Mouse (Mus musculus): Measurements from ENCODE around the gene Aqp3. TPM values are rescaled to one million over a fixed set of nuclear protein-coding genes. Genes with fewer than 3 reads are reported as not detected.
"Not testable (repeated sequence)": the region's sequence is repeated elsewhere in the genome, so short reads cannot be mapped to it uniquely, and the experiment has no call there.

Gene Aqp3
- polyA plus RNA-seq, 1 experiment from 2014 or later: 3.9 TPM

DNA sequence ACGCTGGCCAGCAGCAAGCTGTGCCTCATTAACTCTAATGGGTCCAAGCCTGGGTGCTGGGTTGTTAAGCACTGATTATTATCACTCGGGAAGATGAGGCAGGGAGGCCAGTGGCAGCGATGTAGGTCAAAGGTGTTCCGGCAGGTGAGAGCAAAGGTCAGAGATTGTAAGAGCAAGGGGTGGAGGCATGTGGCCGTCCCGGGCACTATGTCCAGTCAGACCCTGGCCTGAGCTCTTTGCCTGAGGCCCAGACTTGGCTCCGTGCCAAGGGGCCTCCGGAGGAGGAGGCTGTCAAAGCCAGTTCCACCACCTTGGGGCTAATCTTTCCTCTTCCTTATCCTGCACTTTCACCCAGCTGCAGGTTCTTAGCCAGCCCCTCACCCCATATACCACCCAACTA is 1.8 kb downstream of the Aqp3 start:
- no peaks in the 10 kb centered on the region for H3K9me3 ChIP-seq (replicated peaks)
- H3K36me3 ChIP-seq: no peaks in the 10 kb centered on the region
- H3K27ac ChIP-seq: no peak overlapping the region
- peaks cover 36% of the 10 kb centered on the region for H3K4me1 ChIP-seq
- WGBS: 54% methylated on average over 8 of the region's 8 CpGs
- DNase-seq (ENCODE audit: low spot score): no peak
- H3K27me3 ChIP-seq (ENCODE audit: low read depth, poor library complexity, severe bottlenecking): peaks cover 57% of the 10 kb centered on the region
- H3K4me3 ChIP-seq: no peak overlapping the region

DNA sequence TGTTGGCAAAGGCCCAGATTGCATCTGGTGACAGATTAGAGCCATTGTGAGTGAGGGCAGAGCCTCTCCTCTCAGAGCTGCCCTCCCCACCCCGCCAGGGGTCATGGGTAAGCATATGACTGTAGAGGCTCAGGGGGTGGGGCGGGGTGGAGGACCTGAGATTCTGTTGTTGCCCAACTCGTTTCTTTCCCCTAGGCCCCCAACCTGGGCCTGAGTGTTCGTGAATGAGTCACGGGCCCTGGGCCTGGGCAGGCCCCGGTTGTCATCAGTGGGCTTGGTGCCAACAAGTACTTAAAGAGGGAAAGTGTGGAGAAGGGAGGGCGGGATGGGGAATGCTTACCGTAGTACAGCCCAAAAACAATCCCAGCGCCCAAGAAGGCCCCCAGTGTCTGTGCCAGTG is 3.6 kb downstream of the Aqp3 start:
- DNase-seq (ENCODE audit: low spot score): no peak
- Histone ChIP-seq H3K4me1 (peaks cover 45% of the 10 kb centered on the region), H3K4me3 (no peak overlapping the region), H3K27ac (no peak overlapping the region), H3K36me3 (no peaks in the 10 kb centered on the region), H3K27me3 (ENCODE audit: low read depth, poor library complexity, severe bottlenecking) (peaks cover 48% of the 10 kb centered on the region), H3K9me3 (replicated peaks) (no peaks in the 10 kb centered on the region)
- 92% methylated on average over 9 of the region's 9 CpGs for WGBS

DNA sequence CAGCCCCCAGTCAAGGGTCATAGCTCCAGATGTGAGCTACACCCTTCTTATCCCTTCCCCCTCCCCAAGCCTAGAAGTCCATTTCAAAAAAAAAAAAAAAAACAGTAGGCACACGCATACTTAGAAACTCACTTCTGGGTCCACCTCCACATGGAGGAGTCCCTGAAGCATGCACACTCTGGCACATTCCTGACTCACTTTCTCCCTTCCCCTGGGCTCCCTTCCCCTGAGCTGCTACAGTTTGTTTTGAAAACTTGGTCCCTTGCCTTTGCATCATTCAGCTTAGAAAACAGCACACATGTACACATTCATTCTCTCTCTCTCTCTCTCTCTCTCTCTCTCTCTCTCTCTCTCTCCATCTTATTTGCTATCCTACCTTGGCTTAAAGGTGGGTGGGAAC is 5.0 kb downstream of the Aqp3 start:
- H3K27me3 ChIP-seq (ENCODE audit: low read depth, poor library complexity, severe bottlenecking): peaks cover 34% of the 10 kb centered on the region
- H3K27ac ChIP-seq: no peak overlapping the region
- H3K9me3 ChIP-seq (replicated peaks): no peaks in the 10 kb centered on the region
- no peak for DNase-seq (ENCODE audit: low spot score)
- WGBS: 75% methylated on average over 1 of the region's 1 CpGs
- no peaks in the 10 kb centered on the region for H3K36me3 ChIP-seq
- H3K4me1 ChIP-seq: peaks cover 36% of the 10 kb centered on the region
- no peak overlapping the region for H3K4me3 ChIP-seq

DNA sequence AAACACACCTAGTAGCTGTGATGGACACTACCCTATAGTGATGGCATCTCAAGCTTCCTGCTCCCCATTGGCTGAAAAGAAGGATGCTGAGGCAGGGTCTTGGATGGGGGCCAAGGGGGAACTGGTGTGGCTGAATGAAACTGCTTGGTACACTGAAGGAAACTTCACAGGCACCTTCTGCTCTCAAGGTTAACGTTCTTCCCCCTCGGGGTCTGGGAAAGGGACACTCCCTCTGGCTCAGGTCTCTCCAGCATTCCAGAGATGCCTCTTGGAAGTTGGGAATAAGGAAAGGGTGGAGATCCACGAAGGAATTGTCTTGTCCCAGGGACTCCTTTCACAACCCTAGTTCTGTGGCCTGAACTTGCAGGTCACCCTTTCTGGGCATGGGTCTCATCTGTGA is 6.6 kb downstream of the Aqp3 start:
- Histone ChIP-seq H3K4me3 (no peak overlapping the region), H3K4me1 (peaks cover 29% of the 10 kb centered on the region), H3K36me3 (no peaks in the 10 kb centered on the region), H3K9me3 (replicated peaks) (no peaks in the 10 kb centered on the region), H3K27me3 (ENCODE audit: low read depth, poor library complexity, severe bottlenecking) (peaks cover 18% of the 10 kb centered on the region), H3K27ac (no peak overlapping the region)
- 59% methylated on average over 3 of the region's 3 CpGs for WGBS
- no peak for DNase-seq (ENCODE audit: low spot score)

DNA sequence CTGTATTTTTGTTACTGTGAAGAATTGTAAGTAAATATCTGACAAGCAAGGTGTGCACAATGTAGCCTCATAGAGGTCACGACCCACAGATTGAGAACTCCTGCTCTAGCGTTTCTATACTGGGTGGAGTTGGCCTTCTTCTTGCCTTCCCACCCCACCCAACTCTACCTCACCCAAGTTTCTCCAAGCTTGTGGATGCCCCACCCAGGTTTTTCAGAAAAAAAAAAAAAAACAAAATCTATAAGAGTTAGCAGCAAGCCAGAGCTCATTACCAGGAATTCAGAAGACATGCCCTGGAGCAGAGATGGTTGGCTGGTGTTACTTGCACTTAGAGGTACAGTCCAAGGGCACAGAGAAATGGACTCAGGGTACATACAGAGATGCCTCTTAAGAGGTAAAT is 8.3 kb downstream of the Aqp3 start:
- peaks cover 18% of the 10 kb centered on the region for H3K4me1 ChIP-seq
- H3K27ac ChIP-seq: no peak overlapping the region
- H3K4me3 ChIP-seq: no peak overlapping the region
- peaks cover under 1% of the 10 kb centered on the region; the same call in 1 of the 2 replicates for H3K27me3 ChIP-seq (ENCODE audit: low read depth, poor library complexity, severe bottlenecking)
- no peaks in the 10 kb centered on the region for H3K36me3 ChIP-seq
- 68% methylated on average over 2 of the region's 2 CpGs for WGBS
- DNase-seq (ENCODE audit: low spot score): no peak
- no peaks in the 10 kb centered on the region for H3K9me3 ChIP-seq (replicated peaks)

DNA sequence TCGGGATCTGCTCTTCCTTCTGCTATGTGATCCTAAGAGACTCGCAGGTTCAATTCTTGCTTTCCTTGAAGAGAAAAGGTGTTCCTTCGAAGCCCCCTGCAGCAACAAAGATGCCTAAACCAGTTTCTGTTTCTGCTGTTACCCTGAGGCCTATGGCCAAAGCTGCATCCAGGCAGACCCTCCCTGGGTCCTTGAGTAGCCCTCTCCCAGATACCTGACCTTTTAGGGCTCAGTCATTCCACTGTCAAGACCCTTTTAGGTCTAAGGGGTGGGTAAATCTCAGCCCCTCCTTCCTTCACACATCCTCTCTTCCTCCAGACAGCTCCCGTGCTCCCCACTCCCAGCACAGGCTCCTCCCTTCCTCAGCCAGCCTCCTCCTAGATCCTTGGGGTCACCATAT is 8.8 kb downstream of the Aqp3 start:
- DNase-seq (ENCODE audit: low spot score): no peak
- Histone ChIP-seq H3K4me3 (no peak overlapping the region), H3K4me1 (peaks cover 18% of the 10 kb centered on the region), H3K27me3 (ENCODE audit: low read depth, poor library complexity, severe bottlenecking) (no peaks in the 10 kb centered on the region), H3K27ac (no peak overlapping the region), H3K9me3 (replicated peaks) (no peaks in the 10 kb centered on the region), H3K36me3 (no peaks in the 10 kb centered on the region)
- 83% methylated on average over 4 of the region's 4 CpGs for WGBS

DNA sequence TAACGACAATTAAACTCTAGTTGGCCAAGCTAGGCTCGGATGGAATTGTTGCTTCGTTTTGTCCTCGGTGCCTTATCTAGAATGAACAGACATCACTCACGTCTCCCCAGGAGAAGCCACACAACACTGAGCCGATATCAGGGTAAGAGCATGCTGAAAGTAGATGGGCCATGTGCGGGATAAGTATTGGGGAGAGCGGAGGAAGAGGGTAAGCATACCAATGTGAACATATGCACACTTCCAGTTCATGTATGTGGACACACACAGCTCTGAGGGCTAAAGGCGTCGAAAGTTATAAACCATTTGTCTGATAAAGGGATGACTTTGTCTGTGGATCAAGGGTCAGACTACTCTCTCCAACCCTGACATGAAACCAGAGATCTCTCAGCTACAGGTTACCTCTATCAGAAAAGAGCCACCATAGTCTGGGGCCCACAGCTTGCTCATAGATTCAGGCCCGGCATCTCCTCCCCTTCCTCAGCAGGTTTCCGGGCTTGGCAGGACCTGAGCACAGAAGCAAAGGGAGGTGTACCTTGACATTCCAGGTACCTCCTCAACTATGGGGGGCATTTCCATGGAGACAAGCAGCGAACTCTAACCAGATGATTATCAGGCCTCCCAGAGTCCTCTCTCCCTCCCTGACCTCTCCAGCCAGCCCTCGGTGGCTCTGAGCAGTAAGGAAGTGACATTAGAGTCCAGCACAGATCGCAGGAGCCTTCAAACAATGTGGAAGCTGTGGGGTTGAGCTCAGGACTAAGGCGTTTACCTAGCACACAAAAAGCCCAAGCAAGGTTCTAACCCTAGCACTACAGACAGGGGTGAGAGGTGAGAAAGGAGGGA is 10.3 kb downstream of the Aqp3 start:
- no peak overlapping the region for H3K27ac ChIP-seq
- no peak for DNase-seq (ENCODE audit: low spot score)
- H3K4me1 ChIP-seq: peaks cover 18% of the 10 kb centered on the region
- no peaks in the 10 kb centered on the region for H3K9me3 ChIP-seq (replicated peaks)
- no peaks in the 10 kb centered on the region for H3K27me3 ChIP-seq (ENCODE audit: low read depth, poor library complexity, severe bottlenecking)
- no peaks in the 10 kb centered on the region for H3K36me3 ChIP-seq
- no peak overlapping the region for H3K4me3 ChIP-seq
- 85% methylated on average over 16 of the region's 16 CpGs for WGBS

DNA sequence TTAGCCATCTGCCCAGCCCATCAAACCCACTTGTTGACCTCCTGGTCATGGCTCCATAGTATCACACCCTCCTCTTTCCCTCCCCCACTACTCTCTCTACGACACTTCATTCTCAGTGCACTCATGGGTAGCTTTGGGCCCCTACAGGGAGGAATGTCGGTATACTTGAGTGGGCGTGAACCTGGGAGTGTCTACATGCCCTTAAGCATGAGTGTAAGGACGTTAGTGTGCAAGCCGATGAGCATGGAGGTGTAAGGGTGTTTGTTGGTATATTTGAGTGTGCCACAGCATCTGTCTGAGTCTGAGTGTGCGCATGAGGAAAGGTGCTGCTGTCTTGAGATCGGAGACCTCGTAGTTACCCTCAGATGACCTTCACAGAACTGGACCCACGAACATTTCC is 11.0 kb downstream of the Aqp3 start:
- H3K4me1 ChIP-seq: peaks cover 16% of the 10 kb centered on the region
- no peaks in the 10 kb centered on the region for H3K9me3 ChIP-seq (replicated peaks)
- DNase-seq (ENCODE audit: low spot score): no peak
- 81% methylated on average over 9 of the region's 9 CpGs for WGBS
- H3K4me3 ChIP-seq: no peak overlapping the region
- H3K36me3 ChIP-seq: no peaks in the 10 kb centered on the region
- no peaks in the 10 kb centered on the region for H3K27me3 ChIP-seq (ENCODE audit: low read depth, poor library complexity, severe bottlenecking)
- H3K27ac ChIP-seq: no peak overlapping the region

DNA sequence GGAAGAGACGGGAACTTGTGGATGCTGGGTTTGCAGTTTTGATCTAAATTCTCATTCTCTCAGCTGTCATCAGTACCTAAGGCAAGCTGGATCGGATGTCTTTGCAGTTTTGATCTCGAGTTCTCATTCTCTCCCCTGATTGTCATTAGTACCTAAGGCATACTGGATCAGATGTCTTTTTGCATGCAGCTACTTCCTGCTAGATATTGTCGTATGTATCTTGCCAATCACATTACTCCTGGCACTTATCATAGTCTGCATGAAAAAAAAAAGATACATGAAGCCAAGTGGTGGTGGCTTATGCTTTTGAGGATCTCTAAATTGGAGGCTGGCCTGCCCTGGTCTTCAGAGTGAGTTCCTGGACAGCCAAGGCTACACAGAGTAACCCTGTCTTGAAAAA is 13.2 kb downstream of the Aqp3 start:
- no peaks in the 10 kb centered on the region for H3K4me1 ChIP-seq
- H3K9me3 ChIP-seq (replicated peaks): no peaks in the 10 kb centered on the region
- H3K4me3 ChIP-seq: no peak overlapping the region
- no peak for DNase-seq (ENCODE audit: low spot score)
- H3K27ac ChIP-seq: no peak overlapping the region
- WGBS: 90% methylated on average over 4 of the region's 4 CpGs
- no peaks in the 10 kb centered on the region for H3K27me3 ChIP-seq (ENCODE audit: low read depth, poor library complexity, severe bottlenecking)
- H3K36me3 ChIP-seq: no peaks in the 10 kb centered on the region

DNA sequence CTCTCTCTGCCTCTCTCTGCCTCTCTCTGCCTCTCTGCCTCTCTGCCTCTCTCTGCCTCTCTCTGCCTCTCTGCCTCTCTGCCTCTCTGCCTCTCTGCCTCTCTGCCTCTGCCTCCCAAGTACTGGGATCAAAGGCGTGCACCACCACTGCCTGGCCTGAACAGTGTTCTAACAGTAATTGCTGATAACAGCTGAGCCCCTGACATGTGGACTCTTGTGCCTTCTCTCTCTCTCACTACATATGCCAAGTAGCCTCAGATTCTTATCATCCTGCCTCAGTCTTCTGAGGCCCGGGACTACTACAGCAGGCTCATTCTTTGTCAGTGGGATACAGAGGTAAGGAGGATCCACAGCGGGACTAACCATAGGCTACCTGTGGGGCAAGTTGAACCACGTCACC is 15.2 kb downstream of the Aqp3 start:
- H3K9me3 ChIP-seq (replicated peaks); H3K4me3 ChIP-seq; H3K27me3 ChIP-seq (ENCODE audit: low read depth, poor library complexity, severe bottlenecking); H3K27ac ChIP-seq; H3K36me3 ChIP-seq; H3K4me1 ChIP-seq; DNase-seq (ENCODE audit: low spot score): not testable (repeated sequence)
- 63% methylated on average over 4 of the region's 4 CpGs for WGBS

DNA sequence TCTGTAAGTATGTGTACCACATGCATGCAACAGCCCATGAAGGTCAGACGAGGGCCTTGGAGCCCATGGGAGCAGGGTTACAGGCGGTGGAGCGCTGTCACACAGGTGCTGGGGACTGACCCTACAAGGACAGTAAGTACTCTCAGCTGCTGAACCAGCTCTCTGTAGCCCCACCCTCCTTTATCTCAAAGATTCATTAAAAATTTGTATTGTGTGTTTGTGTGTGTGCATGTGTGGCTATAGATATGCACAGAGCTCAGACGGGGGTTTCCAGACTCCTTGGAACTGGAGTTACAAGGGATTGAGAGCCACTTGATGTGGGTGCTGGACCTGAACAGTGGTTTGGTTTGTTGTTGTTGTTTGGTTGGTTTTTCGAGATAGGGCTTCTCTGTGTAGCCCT is 16.2 kb downstream of the Aqp3 start:
- H3K4me3 ChIP-seq: no peak overlapping the region
- H3K27ac ChIP-seq: no peak overlapping the region
- 83% methylated on average over 5 of the region's 5 CpGs for WGBS
- no peaks in the 10 kb centered on the region for H3K4me1 ChIP-seq
- DNase-seq (ENCODE audit: low spot score): no peak
- H3K27me3 ChIP-seq (ENCODE audit: low read depth, poor library complexity, severe bottlenecking): no peaks in the 10 kb centered on the region
- no peaks in the 10 kb centered on the region for H3K9me3 ChIP-seq (replicated peaks)
- no peaks in the 10 kb centered on the region for H3K36me3 ChIP-seq

DNA sequence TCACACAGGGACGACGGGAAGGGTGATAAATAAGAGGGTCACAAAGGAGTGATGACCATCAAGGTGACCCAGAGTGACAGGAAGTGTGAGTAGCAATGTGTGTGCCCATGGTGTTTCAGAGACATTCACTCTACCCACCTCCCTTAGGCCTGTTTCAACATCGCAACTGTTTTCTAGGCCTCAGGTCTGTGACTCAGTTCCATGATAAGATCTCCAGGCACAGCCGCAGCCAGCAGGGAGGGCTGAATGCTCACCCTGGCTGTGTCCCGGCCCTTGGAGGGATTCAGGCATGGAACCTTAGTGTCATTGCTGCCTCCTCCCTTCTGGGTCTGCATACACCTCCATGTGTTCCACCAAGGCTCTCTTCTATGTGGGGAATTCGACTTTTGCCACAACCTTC is 19.3 kb downstream of the Aqp3 start:
- no peak overlapping the region for H3K27ac ChIP-seq
- no peaks in the 10 kb centered on the region for H3K36me3 ChIP-seq
- H3K9me3 ChIP-seq (replicated peaks): no peaks in the 10 kb centered on the region
- H3K4me3 ChIP-seq: no peak overlapping the region
- 70% methylated on average over 6 of the region's 6 CpGs for WGBS
- no peak for DNase-seq (ENCODE audit: low spot score)
- no peaks in the 10 kb centered on the region for H3K27me3 ChIP-seq (ENCODE audit: low read depth, poor library complexity, severe bottlenecking)
- no peaks in the 10 kb centered on the region for H3K4me1 ChIP-seq

DNA sequence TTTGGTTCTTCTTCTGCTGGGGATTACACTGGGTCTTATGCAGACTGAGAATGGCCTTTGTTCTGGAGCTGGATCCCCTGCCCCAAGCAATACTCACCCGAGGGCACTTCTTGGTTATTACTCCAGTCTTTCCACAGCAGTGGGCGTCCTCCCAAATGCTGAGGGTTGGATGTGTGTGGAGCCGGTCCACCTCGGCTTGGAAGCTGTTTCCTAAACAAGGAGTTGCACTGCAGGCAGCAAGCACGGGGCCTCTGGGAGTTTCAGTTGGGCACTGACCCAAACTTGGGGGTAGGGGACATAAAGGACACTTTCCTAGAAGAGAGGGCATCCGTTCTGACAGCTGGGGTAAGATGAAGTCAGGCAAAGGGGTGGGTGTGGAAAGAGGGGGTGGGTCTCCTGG is 23.5 kb downstream of the Aqp3 start:
- H3K27ac ChIP-seq: no peak overlapping the region
- WGBS: 82% methylated on average over 6 of the region's 6 CpGs
- no peaks in the 10 kb centered on the region for H3K4me1 ChIP-seq
- H3K4me3 ChIP-seq: no peak overlapping the region
- H3K27me3 ChIP-seq (ENCODE audit: low read depth, poor library complexity, severe bottlenecking): no peaks in the 10 kb centered on the region
- no peak for DNase-seq (ENCODE audit: low spot score)
- no peaks in the 10 kb centered on the region for H3K36me3 ChIP-seq
- no peaks in the 10 kb centered on the region for H3K9me3 ChIP-seq (replicated peaks)

All from limb, embryonic 10.5 days (tissue).